Mouse (Mus musculus): ENCODE measurements around the gene Gm2956. TPM values are rescaled to one million over a fixed set of nuclear protein-coding genes. Genes with fewer than 3 reads are reported as not detected.
"Not testable (repeated sequence)": the region's sequence is repeated elsewhere in the genome, so short reads cannot be mapped to it uniquely, and the experiment has no call there.

Gm2956 gene
- not detected in 2 replicates for polyA plus RNA-seq (2015; fragmentation: Nextera tagmentation; extraction: Ambion mirVana)

- DNase-seq (ENCODE audit: low spot score), result not testable (repeated sequence)
Observed at GRCm38 (mm10) chr14:3332087-3332677, at the start of gene Gm2956. TSS of gene Gm2956 (plus strand) at chr14:3332627.

GRCm38 (mm10) chr14:3333406-3333805 lies 979 bp downstream of the Gm2956 start:
- not testable (repeated sequence) for DNase-seq (ENCODE audit: low spot score)

GRCm38 (mm10) chr14:3394793-3395192 lies 62.4 kb downstream of the Gm2956 start, which contains the start of gene Gm10413:
TSS of gene Gm10413 (plus strand) at chr14:3395093.
- DNase-seq (ENCODE audit: low spot score), result not testable (repeated sequence)

Other genes with a start within 250 kb of the Gm2956 start
- gene Gm10340, start 198.6 kb upstream of the Gm2956 start, polyA plus RNA-seq (2015; fragmentation: Nextera tagmentation; extraction: Ambion mirVana), result not detected in 2 replicates
- not detected in 2 replicates for gene Gm5795, start 144.4 kb upstream of the Gm2956 start, polyA plus RNA-seq (2015; fragmentation: Nextera tagmentation; extraction: Ambion mirVana)
- 0.54 and 1.2 TPM in 2 replicates for gene D830030K20Rik, start 124.1 kb upstream of the Gm2956 start, polyA plus RNA-seq (2015; fragmentation: Nextera tagmentation; extraction: Ambion mirVana)
- 0.14 TPM in 1 of 2 replicates, not detected in the other for gene Gm10413, start 62.5 kb downstream of the Gm2956 start, polyA plus RNA-seq (2015; fragmentation: Nextera tagmentation; extraction: Ambion mirVana)
- gene Gm10409, start 80.0 kb downstream of the Gm2956 start, polyA plus RNA-seq (2015; fragmentation: Nextera tagmentation; extraction: Ambion mirVana), result 0.21 and 0.22 TPM in 2 replicates
- not detected in 2 replicates for gene Gm3005, start 95.5 kb downstream of the Gm2956 start, polyA plus RNA-seq (2015; fragmentation: Nextera tagmentation; extraction: Ambion mirVana)
- not detected in 2 replicates for gene Gm10408, start 116.8 kb downstream of the Gm2956 start, polyA plus RNA-seq (2015; fragmentation: Nextera tagmentation; extraction: Ambion mirVana)

All from thymus, postnatal 0 days (tissue).